Mouse (Mus musculus) ZHBTc4 (cell line): ENCODE measurements around the gene 6430628N08Rik.

Experiments
- DNase-seq: peaks from one replicate; pipeline ENCODE4 v3.0.0-alpha.2; 2011; ENCODE audit warnings: low read depth, low spot score

6430628N08Rik gene

DNA sequence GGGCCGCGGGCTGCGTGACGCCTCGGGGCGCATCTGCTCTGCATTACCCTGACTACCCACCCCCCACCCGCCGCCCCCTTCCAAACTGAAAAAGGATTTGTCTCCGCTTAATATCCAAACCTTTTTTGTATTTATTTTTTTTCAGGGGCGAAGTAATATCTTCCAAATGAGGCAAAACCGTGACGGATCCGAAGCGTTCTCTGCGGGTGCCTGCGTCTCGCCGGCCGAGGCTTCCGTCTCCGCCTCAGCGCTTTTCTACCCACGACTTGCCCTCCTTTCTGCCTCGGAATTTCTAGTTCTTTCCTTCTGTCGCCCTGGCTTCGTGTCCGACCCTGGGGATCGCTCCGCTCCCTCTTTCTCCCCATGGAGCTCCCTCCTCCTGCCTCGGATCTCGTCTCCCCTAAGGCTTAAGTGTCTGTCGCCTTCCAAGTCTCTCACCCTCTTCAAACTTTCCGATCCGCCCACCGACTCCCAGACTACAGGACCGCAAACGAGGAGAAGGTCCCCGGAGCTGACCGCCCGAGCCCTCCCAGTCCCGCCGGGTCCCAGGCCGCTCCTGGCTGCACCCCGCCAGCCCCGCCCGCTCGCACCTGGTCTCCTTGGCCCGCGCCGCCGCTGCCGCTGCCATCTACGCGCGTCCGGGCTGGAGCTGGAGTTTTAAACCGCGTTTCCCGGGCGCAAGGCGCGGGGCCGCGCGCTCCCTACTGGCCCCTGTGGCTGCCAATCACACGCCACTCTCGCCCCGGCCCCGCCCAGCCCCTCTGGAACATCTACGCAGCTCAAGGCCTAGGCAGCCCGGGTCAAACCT is 49.0 kb downstream of the 6430628N08Rik start, which contains the start of gene Dmbx1:
Dmbx1 (minus strand) TSS at position 632 of the 808 bp plus-strand sequence.
- peak; percentile 90 for DNase-seq

DNA sequence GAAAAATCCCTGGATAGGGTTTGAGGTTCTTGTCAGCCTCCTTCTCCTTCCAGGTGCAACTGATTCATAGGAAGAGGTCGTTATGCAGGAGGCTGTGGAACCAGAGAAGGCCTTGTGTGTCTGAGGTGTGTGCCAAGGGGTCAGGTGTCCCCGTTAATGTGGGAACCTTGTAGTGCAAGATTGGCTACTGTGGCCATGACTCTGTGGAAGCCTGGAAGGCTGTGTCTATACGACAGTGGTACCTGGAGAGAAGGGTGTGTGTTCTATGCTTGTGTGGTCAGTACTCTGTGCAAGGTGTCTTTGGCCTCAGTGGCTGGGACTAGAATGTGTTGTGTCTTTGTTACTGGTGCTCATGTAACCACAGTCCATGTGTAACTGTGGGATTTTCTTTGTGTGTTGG is 50.2 kb downstream of the 6430628N08Rik start:
- no peak for DNase-seq

DNA sequence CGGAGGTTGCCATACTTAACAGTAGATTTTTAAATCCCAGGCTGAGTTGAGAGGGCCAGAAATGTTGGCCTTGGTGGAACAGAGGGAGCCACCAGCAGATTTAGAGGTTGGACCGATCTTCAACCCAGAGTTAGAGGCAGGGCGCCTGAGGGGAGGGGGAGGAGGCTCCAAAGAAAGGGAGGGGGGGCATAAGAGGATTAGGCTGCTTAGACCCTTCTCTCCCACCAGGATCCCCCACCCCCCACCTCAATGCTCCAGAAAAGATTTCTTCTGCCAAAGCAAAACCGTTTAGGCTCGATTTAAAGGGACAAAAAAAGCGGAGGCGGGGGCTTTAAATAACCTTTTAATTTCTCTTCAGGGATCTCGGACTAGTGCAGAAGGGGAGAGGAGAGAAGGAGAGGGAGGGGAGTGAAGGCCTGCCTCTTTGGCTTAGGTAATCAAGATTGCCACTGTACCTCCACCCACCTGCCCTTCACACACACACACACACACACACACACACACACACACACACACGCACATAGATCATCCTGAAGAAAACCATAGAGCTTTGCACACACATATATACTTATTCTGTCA is 50.9 kb downstream of the 6430628N08Rik start:
- no peak for DNase-seq

DNA sequence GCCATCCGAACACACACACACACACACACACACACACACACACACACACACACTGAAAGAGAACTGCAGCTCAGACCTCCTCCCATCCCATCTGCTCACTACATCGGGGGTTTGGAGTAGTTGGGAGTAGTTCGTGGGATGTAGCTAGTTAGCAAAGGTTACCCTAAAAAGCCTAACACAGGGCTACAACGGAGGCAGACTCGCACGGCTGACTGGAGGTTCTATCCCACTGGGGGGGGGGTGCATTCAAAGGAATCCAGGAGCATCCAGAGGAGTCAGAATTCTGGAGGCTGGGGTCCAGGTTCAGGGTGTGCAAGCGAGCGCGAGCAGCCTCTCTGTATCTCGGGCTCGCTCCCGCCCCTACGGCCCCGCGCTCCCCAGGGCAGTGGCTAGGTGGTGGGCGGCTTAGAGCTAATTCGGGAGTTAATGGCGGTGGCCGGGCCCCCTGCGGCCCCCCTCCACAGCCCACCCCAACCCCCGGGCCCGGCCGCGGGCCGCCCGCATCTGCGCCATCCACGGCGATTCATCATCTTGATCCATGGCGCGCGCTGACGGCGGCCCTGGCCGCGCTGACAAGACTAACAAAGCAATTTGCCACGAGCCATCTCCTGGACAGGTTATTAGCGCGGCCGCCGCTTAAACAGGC is 53.3 kb downstream of the 6430628N08Rik start:
- peak; percentile 29 for DNase-seq
